Mouse (Mus musculus) hindbrain, embryonic 11.5 days (tissue): ENCODE results near the gene Ttn. TPM values are rescaled to one million over a fixed set of nuclear protein-coding genes. Genes with fewer than 3 reads are reported as not detected.

Experiments used
- ATAC-seq: fragments of 200-750 bp; cut with Nextera tagmentation; 2 replicates; pipeline ENCODE4 v1.8.0; 2017; ENCODE audit warnings: mild to moderate bottlenecking, moderate TSS enrichment, moderate library complexity; ENCODE audit not compliant: low FRiP score
- DNase-seq: peaks from one replicate; pipeline ENCODE4 v3.0.0-alpha.2; 2015; ENCODE audit warnings: low spot score
- H3K27ac ChIP-seq: fragments of 300-500 bp; sonication (generic); 2 replicates; pipeline ENCODE4 v1.5.1; 2014; ENCODE audit warnings: mild to moderate bottlenecking, low read depth, low read length
- H3K27me3 ChIP-seq: fragments of 300-500 bp; sonication (generic); 2 replicates; pipeline ENCODE4 v1.6.1; 2014; ENCODE audit warnings: mild to moderate bottlenecking, low read length, moderate library complexity, mixed read lengths; ENCODE audit not compliant: control insufficient read depth, insufficient read depth
- H3K36me3 ChIP-seq: fragments of 300-500 bp; sonication (generic); 2 replicates; pipeline ENCODE4 v1.6.1; 2014; ENCODE audit warnings: mild to moderate bottlenecking, low read length, moderate library complexity, mixed read lengths; ENCODE audit not compliant: control insufficient read depth, insufficient read depth
- H3K4me1 ChIP-seq: fragments of 300-500 bp; sonication (generic); replicated peaks from 2 replicates; pipeline ENCODE4 v1.6.1; 2014; ENCODE audit warnings: low read length, mixed read lengths; ENCODE audit not compliant: control insufficient read depth, insufficient read depth
- H3K4me2 ChIP-seq: fragments of 300-500 bp; sonication (generic); replicated peaks from 2 replicates; pipeline ENCODE4 v1.6.1; 2014; ENCODE audit warnings: mild to moderate bottlenecking, low read depth, low read length
- H3K4me3 ChIP-seq: fragments of 300-500 bp; sonication (generic); 2 replicates; pipeline ENCODE4 v1.5.1; 2014; ENCODE audit warnings: low read depth, low read length
- H3K9ac ChIP-seq: fragments of 300-500 bp; sonication (generic); 2 replicates; pipeline ENCODE4 v1.6.1; 2014; ENCODE audit warnings: low read depth, low read length
- H3K9me3 ChIP-seq: fragments of 300-500 bp; sonication (generic); 2 replicates; pipeline ENCODE4 v1.6.1; 2016; ENCODE audit warnings: low read length; ENCODE audit not compliant: control insufficient read depth
- WGBS: fragments of 180-500 bp; shearing (Covaris S2); extraction: QIAGEN DNeasy Blood & Tissue Kit; methylation state at CpG from one replicate; pipeline ENCODE4 v1.1.7; 2014; 5-methylcytosine and 5-hydroxymethylcytosine counted together
- polyA plus RNA-seq: library from polyadenylated mRNA; unstranded; fragments of >200 nt; fragmentation: Nextera tagmentation; extraction: Ambion mirVana; gene quantifications from 2 replicates; pipeline ENCODE4 v1.2.1, GENCODE M21; 2014

The Ttn gene
- polyA plus RNA-seq, 1 experiment from 2014 or later = 3.1 TPM

- H3K9me3 ChIP-seq = no peaks in the 10 kb centered on the region
- H3K4me3 ChIP-seq = no peak overlapping the region
- 95% methylated on average over 11 of the region's 11 CpGs for WGBS
- ATAC-seq (no peak), DNase-seq (no peak)
- no peak overlapping the region for H3K4me2 ChIP-seq
- no peak overlapping the region for H3K9ac ChIP-seq
- no peaks in the 10 kb centered on the region for H3K27me3 ChIP-seq
- H3K36me3 ChIP-seq = no peaks in the 10 kb centered on the region
- no peak overlapping the region for H3K27ac ChIP-seq
- H3K4me1 ChIP-seq = no peaks in the 10 kb centered on the region
Observed at GRCm38 (mm10) chr2:76899886-76900285, 82.5 kb downstream of the Ttn start.

DNA sequence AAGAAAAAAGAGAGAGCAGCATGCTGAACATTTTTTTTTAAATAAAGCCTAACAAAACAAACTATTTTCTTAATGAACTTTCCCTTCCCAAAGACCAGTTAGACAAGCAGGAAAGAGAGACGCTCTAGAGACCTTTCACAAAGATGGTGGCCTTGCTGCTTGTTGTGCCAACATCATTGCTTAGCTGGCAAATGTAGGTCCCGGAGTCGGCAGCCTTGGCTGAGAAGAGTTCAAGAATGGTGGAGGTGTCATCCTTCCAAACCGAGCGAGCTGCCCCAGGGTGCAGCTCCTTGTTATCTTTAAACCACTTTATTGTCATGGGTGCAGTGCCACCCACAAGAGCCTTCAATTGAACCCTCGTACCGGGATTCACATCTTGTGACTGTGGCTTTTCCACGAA lies 85.4 kb downstream of the Ttn start:
- ATAC-seq (no peak), DNase-seq (no peak)
- WGBS = 90% methylated on average over 8 of the region's 8 CpGs
- Histone ChIP-seq H3K4me2 (no peak overlapping the region), H3K27me3 (no peaks in the 10 kb centered on the region), H3K4me3 (no peak overlapping the region), H3K9ac (no peak overlapping the region), H3K9me3 (no peaks in the 10 kb centered on the region), H3K4me1 (no peaks in the 10 kb centered on the region), H3K36me3 (no peaks in the 10 kb centered on the region), H3K27ac (no peak overlapping the region)

DNA sequence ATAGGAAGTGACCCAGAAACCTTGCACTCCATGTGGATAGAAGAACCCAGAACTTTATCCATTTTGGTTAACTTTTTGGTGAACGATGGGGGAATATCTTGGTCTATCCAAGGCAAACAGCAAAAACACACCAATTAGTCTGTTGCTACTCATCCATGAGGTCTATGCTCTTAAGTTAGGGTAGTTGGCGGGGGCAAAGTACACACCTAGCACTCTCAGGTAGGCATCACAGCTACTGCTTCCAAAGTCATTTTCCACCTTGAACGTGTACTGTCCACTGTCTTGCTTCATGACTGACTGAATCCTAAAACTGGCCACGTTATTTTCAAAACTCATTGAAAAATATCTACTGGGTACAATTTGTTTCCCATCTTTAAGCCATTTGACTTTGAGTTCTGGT lies 87.0 kb downstream of the Ttn start:
- no peak for ATAC-seq

DNA sequence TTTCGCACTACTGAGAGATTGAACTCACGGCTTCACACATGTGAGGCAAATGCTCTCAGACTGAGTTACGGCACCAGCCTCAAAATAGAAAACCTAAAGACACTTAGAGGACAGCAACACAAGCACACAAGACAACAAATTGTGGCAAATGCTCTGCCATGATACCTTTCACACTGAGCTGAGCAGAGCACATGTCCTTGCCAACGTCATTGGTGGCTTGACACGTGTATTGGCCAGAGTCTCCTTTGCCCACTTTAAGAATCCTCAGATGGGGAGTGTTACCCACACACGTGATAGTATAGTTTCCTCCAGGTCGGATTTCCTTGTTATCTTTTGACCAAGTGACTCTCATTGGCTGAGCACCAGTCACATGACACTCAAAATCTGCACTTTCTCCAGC lies 93.6 kb downstream of the Ttn start:
- Histone ChIP-seq H3K36me3 (no peaks in the 10 kb centered on the region), H3K9me3 (no peaks in the 10 kb centered on the region), H3K27ac (no peak overlapping the region), H3K4me2 (no peak overlapping the region), H3K4me1 (no peaks in the 10 kb centered on the region), H3K27me3 (no peaks in the 10 kb centered on the region), H3K4me3 (no peak overlapping the region), H3K9ac (no peak overlapping the region)
- WGBS = 90% methylated on average over 7 of the region's 7 CpGs
- no peak for ATAC-seq
- DNase-seq = no peak

More for the DNA sequence above, 87.0 kb downstream of the Ttn start:
- Histone ChIP-seq H3K9me3 (no peaks in the 10 kb centered on the region), H3K27ac (no peak overlapping the region), H3K9ac (no peak overlapping the region), H3K4me2 (no peak overlapping the region), H3K4me3 (no peak overlapping the region), H3K4me1 (no peaks in the 10 kb centered on the region), H3K27me3 (no peaks in the 10 kb centered on the region), H3K36me3 (no peaks in the 10 kb centered on the region)
- DNase-seq = no peak
- 90% methylated on average over 4 of the region's 4 CpGs for WGBS

- Histone ChIP-seq H3K4me3 (no peak overlapping the region), H3K9me3 (no peaks in the 10 kb centered on the region), H3K9ac (no peak overlapping the region), H3K4me2 (no peak overlapping the region), H3K27ac (no peak overlapping the region), H3K27me3 (no peaks in the 10 kb centered on the region), H3K36me3 (no peaks in the 10 kb centered on the region), H3K4me1 (no peaks in the 10 kb centered on the region)
- WGBS = 89% methylated on average over 13 of the region's 13 CpGs
- ATAC-seq (no peak), DNase-seq (no peak)
Observed at GRCm38 (mm10) chr2:76885855-76886254, 96.5 kb downstream of the Ttn start.

DNA sequence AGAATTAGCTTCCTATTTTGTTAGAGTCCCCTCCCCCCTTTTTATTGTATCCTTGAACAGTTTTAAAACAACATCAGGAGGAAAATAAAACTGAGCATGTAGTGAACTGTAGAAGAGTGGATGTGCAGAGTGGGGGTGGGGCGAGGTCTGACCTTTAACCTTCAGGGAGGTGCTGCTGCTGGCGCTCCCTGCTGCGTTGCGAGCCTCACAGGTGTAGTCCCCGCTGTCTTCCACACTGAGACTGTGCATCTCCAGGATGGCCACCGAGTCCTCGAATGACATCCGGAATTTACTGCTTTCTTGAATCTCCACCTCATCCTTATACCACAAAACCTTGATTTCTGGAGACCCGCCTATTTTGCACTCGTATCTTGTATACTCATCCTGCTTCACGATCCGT lies 100.9 kb downstream of the Ttn start:
- no peak overlapping the region for H3K27ac ChIP-seq
- H3K9ac ChIP-seq = no peak overlapping the region
- H3K4me2 ChIP-seq = no peak overlapping the region
- H3K4me3 ChIP-seq = no peak overlapping the region
- DNase-seq = no peak
- 92% methylated on average over 12 of the region's 12 CpGs for WGBS
- H3K27me3 ChIP-seq = no peaks in the 10 kb centered on the region
- no peaks in the 10 kb centered on the region for H3K9me3 ChIP-seq
- no peak for ATAC-seq
- no peaks in the 10 kb centered on the region for H3K36me3 ChIP-seq
- H3K4me1 ChIP-seq = no peaks in the 10 kb centered on the region

DNA sequence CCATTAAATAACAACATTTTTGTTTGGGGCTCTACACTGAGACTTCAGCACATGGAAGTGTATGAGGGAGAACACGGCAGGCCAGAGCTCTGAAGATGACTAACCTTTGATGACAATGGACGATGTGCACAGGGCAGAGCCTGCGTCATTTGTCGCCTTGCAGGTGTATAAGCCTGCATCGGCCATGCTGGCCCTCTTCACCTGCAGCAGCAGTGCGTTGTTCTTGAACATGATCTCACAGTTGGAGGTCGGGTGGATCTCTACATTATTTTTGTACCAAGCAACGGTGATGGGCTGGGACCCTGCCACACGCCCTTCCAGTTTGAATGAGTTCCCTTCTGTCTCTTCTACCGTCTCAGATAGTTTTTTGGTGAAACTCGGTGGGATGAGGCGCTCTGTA lies 106.8 kb downstream of the Ttn start:
- no peak overlapping the region for H3K9ac ChIP-seq
- no peak overlapping the region for H3K4me3 ChIP-seq
- 93% methylated on average over 12 of the region's 12 CpGs for WGBS
- H3K27ac ChIP-seq = no peak overlapping the region
- no peak for DNase-seq
- H3K4me2 ChIP-seq = no peak overlapping the region
- no peaks in the 10 kb centered on the region for H3K9me3 ChIP-seq
- no peaks in the 10 kb centered on the region for H3K4me1 ChIP-seq
- no peaks in the 10 kb centered on the region for H3K36me3 ChIP-seq
- H3K27me3 ChIP-seq = no peaks in the 10 kb centered on the region
- no peak for ATAC-seq

DNA sequence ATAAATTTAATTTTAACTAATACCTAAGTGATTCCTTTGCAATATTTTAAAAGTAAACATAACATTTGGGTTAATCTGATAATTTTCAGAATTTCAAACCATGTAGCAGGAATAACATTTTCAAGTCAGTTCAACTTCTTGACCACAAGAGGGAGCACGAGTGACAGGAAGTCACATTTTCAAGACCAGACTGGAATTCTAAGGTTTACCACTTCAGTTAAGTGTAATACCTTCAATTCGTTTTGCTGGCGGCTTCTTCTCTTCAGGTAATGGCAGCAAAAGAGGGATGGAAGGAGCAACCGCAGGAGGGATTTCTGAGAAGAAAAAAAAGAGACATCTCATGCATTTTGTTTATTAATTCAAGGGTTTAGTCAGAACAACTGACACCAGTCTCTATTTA lies 115.4 kb downstream of the Ttn start:
- DNase-seq (peak; percentile 52), ATAC-seq (no peak)
- no peaks in the 10 kb centered on the region for H3K27me3 ChIP-seq
- H3K36me3 ChIP-seq = no peaks in the 10 kb centered on the region
- no peak overlapping the region for H3K4me2 ChIP-seq
- no peak overlapping the region for H3K27ac ChIP-seq
- H3K4me1 ChIP-seq = no peaks in the 10 kb centered on the region
- H3K4me3 ChIP-seq = no peak overlapping the region
- H3K9me3 ChIP-seq = no peaks in the 10 kb centered on the region
- WGBS = 27% methylated on average over 4 of the region's 4 CpGs
- H3K9ac ChIP-seq = no peak overlapping the region

- H3K27me3 ChIP-seq = no peaks in the 10 kb centered on the region
- WGBS = 91% methylated on average over 2 of the region's 2 CpGs
- H3K4me2 ChIP-seq = no peak overlapping the region
- no peak overlapping the region for H3K9ac ChIP-seq
- H3K4me1 ChIP-seq = no peaks in the 10 kb centered on the region
- no peaks in the 10 kb centered on the region for H3K9me3 ChIP-seq
- H3K4me3 ChIP-seq = no peak overlapping the region
- no peaks in the 10 kb centered on the region for H3K36me3 ChIP-seq
- ATAC-seq (no peak), DNase-seq (no peak)
- no peak overlapping the region for H3K27ac ChIP-seq
Observed at GRCm38 (mm10) chr2:76865497-76865896, 116.8 kb downstream of the Ttn start.
